Mouse (Mus musculus) hindbrain, embryonic 13.5 days (tissue): ENCODE data around the gene Arhgef5. TPM values are rescaled to one million over a fixed set of nuclear protein-coding genes. Genes with fewer than 3 reads are reported as not detected.
A peak's percentile ranks its signal among the peaks of the same experiment; 100 is the strongest.

Experiments used
- ATAC-seq: fragments of 200-750 bp; cut with Nextera tagmentation; 2 replicates; pipeline ENCODE4 v1.8.0; 2017; ENCODE audit warnings: moderate TSS enrichment; ENCODE audit not compliant: low FRiP score
- H3K27ac ChIP-seq: fragments of 300-500 bp; sonication (generic); 2 replicates; pipeline ENCODE4 v1.5.1; 2015; ENCODE audit warnings: inconsistent platforms, mild to moderate bottlenecking, moderate library complexity
- H3K27me3 ChIP-seq: fragments of 300-500 bp; sonication (generic); 2 replicates; pipeline ENCODE4 v1.6.1; 2015; ENCODE audit warnings: mild to moderate bottlenecking, inconsistent platforms
- H3K36me3 ChIP-seq: fragments of 300-500 bp; sonication (generic); 2 replicates; pipeline ENCODE4 v1.6.1; 2015; ENCODE audit warnings: mild to moderate bottlenecking, inconsistent platforms
- H3K4me1 ChIP-seq: fragments of 300-500 bp; sonication (generic); replicated peaks from 2 replicates; pipeline ENCODE4 v1.6.1; 2015; ENCODE audit warnings: inconsistent platforms
- H3K4me2 ChIP-seq: fragments of 300-500 bp; sonication (generic); 2 replicates; pipeline ENCODE4 v1.6.1; 2015; ENCODE audit warnings: inconsistent platforms, mild to moderate bottlenecking, moderate library complexity
- H3K4me3 ChIP-seq: fragments of 300-500 bp; sonication (generic); 2 replicates; pipeline ENCODE4 v1.5.1; 2015; ENCODE audit warnings: mild to moderate bottlenecking, inconsistent platforms
- H3K9ac ChIP-seq: fragments of 300-500 bp; sonication (generic); 2 replicates; pipeline ENCODE4 v1.6.1; 2015; ENCODE audit warnings: mild to moderate bottlenecking, inconsistent platforms
- H3K9me3 ChIP-seq: fragments of 300-500 bp; sonication (generic); 2 replicates; pipeline ENCODE4 v1.6.1; 2016; ENCODE audit warnings: inconsistent platforms
- WGBS: fragments of 180-500 bp; shearing (Covaris S2); methylation state at CpG from one replicate; pipeline ENCODE4 v1.1.7; 2015; 5-methylcytosine and 5-hydroxymethylcytosine counted together
- polyA plus RNA-seq: library from polyadenylated mRNA; unstranded; fragments of >200 nt; fragmentation: Nextera tagmentation; extraction: Ambion mirVana; gene quantifications from 2 replicates; pipeline ENCODE4 v1.2.1, GENCODE M21; 2015

Arhgef5 gene
- polyA plus RNA-seq, 1 experiment from 2014 or later = 2.4 TPM

GRCm38 (mm10) chr6:43292041-43292440 lies 26.7 kb downstream of the Arhgef5 start:
- no peak for ATAC-seq
- Histone ChIP-seq H3K27ac (no peak overlapping the region), H3K4me1 (no peaks in the 10 kb centered on the region), H3K36me3 (no peaks in the 10 kb centered on the region), H3K4me2 (no peak overlapping the region), H3K27me3 (no peaks in the 10 kb centered on the region), H3K9me3 (no peaks in the 10 kb centered on the region), H3K4me3 (no peak overlapping the region), H3K9ac (no peak overlapping the region)
- 86% methylated on average over 3 of the region's 3 CpGs for WGBS

GRCm38 (mm10) chr6:43292471-43293076 lies 27.2 kb downstream of the Arhgef5 start:
- ATAC-seq = no peak
- WGBS = 81% methylated on average over 6 of the region's 6 CpGs
- Histone ChIP-seq H3K9ac (no peak overlapping the region), H3K27me3 (no peaks in the 10 kb centered on the region), H3K4me3 (no peak overlapping the region), H3K4me2 (no peak overlapping the region), H3K4me1 (no peaks in the 10 kb centered on the region), H3K27ac (no peak overlapping the region), H3K9me3 (no peaks in the 10 kb centered on the region), H3K36me3 (no peaks in the 10 kb centered on the region)

- Histone ChIP-seq H3K9ac (no peak overlapping the region), H3K4me3 (no peak overlapping the region), H3K9me3 (no peaks in the 10 kb centered on the region), H3K4me2 (no peak overlapping the region), H3K27ac (no peak overlapping the region), H3K36me3 (no peaks in the 10 kb centered on the region), H3K4me1 (no peaks in the 10 kb centered on the region), H3K27me3 (no peaks in the 10 kb centered on the region)
- no peak for ATAC-seq
- 78% methylated on average over 7 of the region's 7 CpGs for WGBS
These were observed 27.8 kb downstream of the Arhgef5 start for GRCm38 (mm10) chr6:43293175-43293574.

- Histone ChIP-seq H3K9me3 (no peaks in the 10 kb centered on the region), H3K27ac (no peak overlapping the region), H3K27me3 (no peaks in the 10 kb centered on the region), H3K9ac (no peak overlapping the region), H3K36me3 (no peaks in the 10 kb centered on the region), H3K4me1 (no peaks in the 10 kb centered on the region), H3K4me3 (no peak overlapping the region), H3K4me2 (no peak overlapping the region)
- ATAC-seq = no peak
- 45% methylated on average over 5 of the region's 5 CpGs for WGBS
These were observed 30.5 kb downstream of the Arhgef5 start for GRCm38 (mm10) chr6:43295908-43296307.

- 43% methylated on average over 7 of the region's 7 CpGs for WGBS
- H3K4me3 ChIP-seq = no peak overlapping the region
- H3K9me3 ChIP-seq = no peaks in the 10 kb centered on the region
- H3K9ac ChIP-seq = no peak overlapping the region
- ATAC-seq = peak; percentile 60; the same call in 1 of the 2 replicates
- no peak overlapping the region for H3K27ac ChIP-seq
- no peaks in the 10 kb centered on the region for H3K36me3 ChIP-seq
- H3K4me2 ChIP-seq = no peak overlapping the region
- H3K4me1 ChIP-seq = no peaks in the 10 kb centered on the region
- no peaks in the 10 kb centered on the region for H3K27me3 ChIP-seq
These were observed 31.6 kb downstream of the Arhgef5 start for GRCm38 (mm10) chr6:43296798-43297507.

- Histone ChIP-seq H3K9me3 (no peaks in the 10 kb centered on the region), H3K4me2 (no peak overlapping the region), H3K36me3 (no peaks in the 10 kb centered on the region), H3K27me3 (no peaks in the 10 kb centered on the region), H3K9ac (no peak overlapping the region), H3K27ac (no peak overlapping the region), H3K4me3 (no peak overlapping the region), H3K4me1 (no peaks in the 10 kb centered on the region)
- ATAC-seq = peak; percentile 50
- WGBS = 33% methylated on average over 2 of the region's 2 CpGs
These were observed 32.1 kb downstream of the Arhgef5 start for GRCm38 (mm10) chr6:43297508-43297850.

- no peaks in the 10 kb centered on the region; the same call in 1 of the 2 replicates for H3K4me1 ChIP-seq
- no peaks in the 10 kb centered on the region for H3K9me3 ChIP-seq
- 71% methylated on average over 16 of the region's 16 CpGs for WGBS
- H3K27ac ChIP-seq = no peak within 1 kb of the TSS
- H3K4me2 ChIP-seq = no peak within 1 kb of the TSS
- H3K36me3 ChIP-seq = no peaks in the 10 kb centered on the region
- no peaks in the 10 kb centered on the region for H3K27me3 ChIP-seq
- H3K9ac ChIP-seq = no peak within 1 kb of the TSS
- no peak for ATAC-seq
- H3K4me3 ChIP-seq = no peak within 1 kb of the TSS
These were observed 44.1 kb downstream of the Arhgef5 start, which contains the start of gene Nobox for GRCm38 (mm10) chr6:43309454-43309853. Gene Nobox, minus strand, starts transcription at chr6:43309554.

GRCm38 (mm10) chr6:43310071-43310470 lies 44.7 kb downstream of the Arhgef5 start:
- Histone ChIP-seq H3K9ac (no peak overlapping the region), H3K4me1 (no peaks in the 10 kb centered on the region; the same call in 1 of the 2 replicates), H3K27me3 (no peaks in the 10 kb centered on the region), H3K9me3 (no peaks in the 10 kb centered on the region), H3K4me3 (no peak overlapping the region), H3K27ac (no peak overlapping the region), H3K4me2 (no peak overlapping the region), H3K36me3 (no peaks in the 10 kb centered on the region)
- ATAC-seq = no peak
- 80% methylated on average over 6 of the region's 6 CpGs for WGBS

GRCm38 (mm10) chr6:43312546-43312945 lies 47.2 kb downstream of the Arhgef5 start:
- Histone ChIP-seq H3K27me3 (no peaks in the 10 kb centered on the region), H3K4me3 (no peak overlapping the region), H3K9ac (no peak overlapping the region), H3K4me1 (no peaks in the 10 kb centered on the region; the same call in 1 of the 2 replicates), H3K36me3 (no peaks in the 10 kb centered on the region), H3K27ac (no peak overlapping the region), H3K9me3 (no peaks in the 10 kb centered on the region), H3K4me2 (no peak overlapping the region)
- no peak for ATAC-seq

GRCm38 (mm10) chr6:43312961-43313656 lies 47.7 kb downstream of the Arhgef5 start:
- WGBS = 66% methylated on average over 8 of the region's 8 CpGs
- Histone ChIP-seq H3K27ac (no peak overlapping the region), H3K27me3 (no peaks in the 10 kb centered on the region), H3K9ac (no peak overlapping the region), H3K9me3 (no peaks in the 10 kb centered on the region), H3K36me3 (no peaks in the 10 kb centered on the region), H3K4me3 (no peak overlapping the region), H3K4me1 (no peaks in the 10 kb centered on the region; the same call in 1 of the 2 replicates), H3K4me2 (no peak overlapping the region)
- peak; percentile 34; the same call in 1 of the 2 replicates for ATAC-seq

- no peak for ATAC-seq
- Histone ChIP-seq H3K9me3 (no peaks in the 10 kb centered on the region), H3K36me3 (no peaks in the 10 kb centered on the region), H3K4me3 (no peak overlapping the region), H3K9ac (no peak overlapping the region), H3K4me2 (no peak overlapping the region), H3K27me3 (no peaks in the 10 kb centered on the region), H3K27ac (no peak overlapping the region), H3K4me1 (0 out of 2 replicates have a peak, but pooled peaks cover 4% of the 10 kb centered on the region)
- 77% methylated on average over 4 of the region's 4 CpGs for WGBS
These were observed 68.1 kb downstream of the Arhgef5 start for GRCm38 (mm10) chr6:43333479-43333878.

- Histone ChIP-seq H3K36me3 (no peaks in the 10 kb centered on the region), H3K27me3 (no peaks in the 10 kb centered on the region), H3K4me3 (no peak overlapping the region), H3K9ac (no peak overlapping the region), H3K9me3 (no peaks in the 10 kb centered on the region), H3K4me1 (0 out of 2 replicates have a peak, but pooled peaks cover 4% of the 10 kb centered on the region), H3K4me2 (no peak overlapping the region), H3K27ac (no peak overlapping the region)
- ATAC-seq = no peak
- WGBS = 79% methylated on average over 3 of the region's 3 CpGs
These were observed 70.3 kb downstream of the Arhgef5 start for GRCm38 (mm10) chr6:43335619-43336234.
